Mouse (Mus musculus) myocyte (in vitro differentiated cells): Measurements from ENCODE around the gene Itga11. TPM values are rescaled to one million over a fixed set of nuclear protein-coding genes. Genes with fewer than 3 reads are reported as not detected.

Source experiments
- H3K27me3 ChIP-seq: one replicate; pipeline ENCODE4 v1.6.1; 2011; ENCODE audit not compliant: control insufficient read depth, insufficient read depth, insufficient read length
- H3K36me3 ChIP-seq: one replicate; pipeline ENCODE4 v1.6.1; 2011; ENCODE audit not compliant: control insufficient read depth, insufficient read depth
- H3K4me2 ChIP-seq: one replicate; pipeline ENCODE4 v1.6.1; 2011; ENCODE audit warnings: low read depth, control low read depth
- H3K4me3 ChIP-seq: one replicate; pipeline ENCODE4 v1.5.1; 2011; ENCODE audit warnings: mild to moderate bottlenecking, control low read depth, moderate library complexity
- H3K79me2 ChIP-seq: one replicate; pipeline ENCODE4 v1.6.1; 2011; ENCODE audit not compliant: control insufficient read depth, insufficient read depth
- H3ac ChIP-seq: one replicate; pipeline ENCODE4 v1.6.1; 2011; ENCODE audit not compliant: control insufficient read depth, insufficient read length
- CEBPB ChIP-seq: IDR thresholded peaks from 2 replicates; pipeline ENCODE4 v1.6.1; 2011; ENCODE audit warnings: mild to moderate bottlenecking, moderate library complexity; ENCODE audit not compliant: poor library complexity, insufficient read depth, severe bottlenecking
- E2F4 ChIP-seq: IDR thresholded peaks from one replicate; pipeline ENCODE4 v1.6.1; 2011; ENCODE audit warnings: mild to moderate bottlenecking, control low read depth, moderate library complexity; ENCODE audit not compliant: insufficient read depth
- MAX ChIP-seq: IDR thresholded peaks from one replicate; pipeline ENCODE4 v1.6.1; 2011; ENCODE audit warnings: low read depth, mild to moderate bottlenecking, control low read depth
- MYOD1 ChIP-seq, 3 experiments: IDR thresholded peaks; one replicate each; pipeline ENCODE4 v1.6.1; 2011; ENCODE audit warnings: control low read depth in 2 of 3, low read depth in 2 of 3, mild to moderate bottlenecking in 2 of 3, moderate library complexity in 1 of 3; ENCODE audit not compliant: insufficient read length in 2 of 3, control insufficient read depth in 1 of 3
- MYOG ChIP-seq, 3 experiments: IDR thresholded peaks; one replicate each; pipeline ENCODE4 v1.6.1; 2011; ENCODE audit warnings: control low read depth in 2 of 3, low read depth in 2 of 3, mild to moderate bottlenecking in 2 of 3; ENCODE audit not compliant: insufficient read length in 2 of 3, control insufficient read depth in 1 of 3, insufficient read depth in 1 of 3
- POLR2A ChIP-seq: IDR thresholded peaks from one replicate; pipeline ENCODE4 v1.6.1; 2011; ENCODE audit warnings: low read depth, mild to moderate bottlenecking, control low read depth, moderate library complexity; ENCODE audit not compliant: insufficient read length
- POLR2AphosphoS2 ChIP-seq: IDR thresholded peaks from one replicate; pipeline ENCODE4 v1.6.1; 2011; ENCODE audit warnings: low read depth, control low read depth; ENCODE audit not compliant: insufficient read length
- REST ChIP-seq: IDR thresholded peaks from one replicate; pipeline ENCODE4 v1.6.1; 2011; ENCODE audit warnings: mild to moderate bottlenecking, control low read depth, moderate library complexity; ENCODE audit not compliant: insufficient read depth, insufficient read length
- SRF ChIP-seq: IDR thresholded peaks from one replicate; pipeline ENCODE4 v1.6.1; 2011; ENCODE audit warnings: low read depth; ENCODE audit not compliant: control insufficient read depth, insufficient read length
- TCF12 ChIP-seq: IDR thresholded peaks from one replicate; pipeline ENCODE4 v1.6.1; 2011; ENCODE audit warnings: mild to moderate bottlenecking, control low read depth; ENCODE audit not compliant: poor library complexity, insufficient read depth, severe bottlenecking
- TCF3 ChIP-seq: IDR thresholded peaks from one replicate; pipeline ENCODE4 v1.6.1; 2011; ENCODE audit warnings: low read depth, control low read depth; ENCODE audit not compliant: insufficient read length
- USF1 ChIP-seq: IDR thresholded peaks from one replicate; pipeline ENCODE4 v1.6.1; 2011; ENCODE audit warnings: low read depth, mild to moderate bottlenecking, control low read depth, moderate library complexity
- polyA plus RNA-seq: library from polyadenylated mRNA; unstranded; fragments of >200 nt; fragmentation: generic; extraction: Trizol; gene quantifications from one replicate; pipeline ENCODE4 v1.2.1, GENCODE M21; 2012; ENCODE audit warnings: missing spikeins

The Itga11 gene
- polyA plus RNA-seq, 1 experiment, result 0.54 TPM

DNA sequence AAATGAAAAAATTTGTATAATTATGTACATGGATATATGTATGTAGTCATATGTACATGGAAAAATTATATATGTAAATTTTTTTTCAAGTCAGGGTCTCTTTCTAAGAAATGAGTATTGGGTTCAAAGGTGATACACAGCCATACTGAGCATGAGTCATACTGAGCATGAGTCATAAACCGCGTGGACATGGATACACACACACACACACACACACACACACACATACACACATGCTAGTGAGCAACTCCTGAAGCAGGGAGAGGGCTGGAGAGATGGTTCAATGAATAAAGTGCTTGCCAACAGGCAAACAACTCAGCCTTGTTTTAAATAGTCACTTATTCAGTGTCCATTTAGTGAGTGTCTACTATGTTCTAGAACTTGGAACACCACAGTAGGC is 37.4 kb upstream of the Itga11 start:
- Histone ChIP-seq H3K4me2 (no peak overlapping the region), H3K79me2 (no peaks in the 10 kb centered on the region), H3K36me3 (no peaks in the 10 kb centered on the region), H3K4me3 (no peak overlapping the region), H3K27me3 (no peaks in the 10 kb centered on the region), H3ac (no peak overlapping the region)
- no peak for TF ChIP-seq POLR2A
- TF ChIP-seq MAX, result no peak
- TF ChIP-seq CEBPB, result no peak
- no peak for TF ChIP-seq MYOG (IDR thresholded peaks at IDR 0.05; ENCODE audit: control insufficient read depth in 1 of 3, insufficient read depth in 1 of 3, insufficient read length in 2 of 3, low read depth in 2 of 3)
- no peak for TF ChIP-seq MYOD1 (IDR thresholded peaks at IDR 0.05; ENCODE audit: control insufficient read depth in 1 of 3, insufficient read length in 2 of 3, low read depth in 2 of 3)

DNA sequence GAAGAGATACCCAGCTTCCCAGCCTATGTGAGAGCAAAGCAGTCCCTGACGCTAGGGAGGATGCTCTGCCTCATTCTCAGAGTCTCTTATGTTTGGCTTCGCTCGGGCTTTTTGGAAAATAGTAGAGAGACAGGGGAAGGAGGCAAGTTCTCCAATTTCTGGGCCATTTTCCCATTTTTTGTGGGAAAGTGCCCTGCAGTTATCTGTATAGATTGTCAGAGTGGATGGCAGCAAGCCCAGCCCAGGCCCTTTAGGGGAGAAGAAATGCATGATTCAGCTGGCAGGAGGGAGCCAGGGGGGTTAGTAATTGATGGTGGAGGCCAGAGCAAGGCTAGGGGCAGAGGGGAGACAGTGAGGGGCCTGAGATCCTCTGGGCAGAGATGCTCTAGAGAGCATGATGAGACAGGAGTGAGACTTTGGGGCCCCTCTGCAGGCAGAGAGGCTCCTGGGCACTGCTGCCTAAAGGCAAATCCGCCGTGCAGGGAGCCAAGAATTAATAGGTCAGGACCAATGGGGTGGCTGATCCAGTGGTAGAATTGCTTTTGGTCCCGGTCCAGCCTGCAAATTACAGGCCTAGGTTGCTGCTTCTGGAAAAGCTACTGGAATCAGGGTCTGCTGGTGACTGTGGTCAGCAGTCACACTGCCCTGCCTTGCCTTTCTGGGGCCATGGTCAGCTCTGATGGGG is 31.8 kb upstream of the Itga11 start:
- Histone ChIP-seq H3K4me3 (no peak overlapping the region), H3K36me3 (no peaks in the 10 kb centered on the region), H3K4me2 (no peak overlapping the region), H3K27me3 (no peaks in the 10 kb centered on the region), H3K79me2 (no peaks in the 10 kb centered on the region), H3ac (no peak overlapping the region)
- TF ChIP-seq POLR2AphosphoS2 (no peak), USF1 (no peak), MYOG (IDR thresholded peaks at IDR 0.05; ENCODE audit: control insufficient read depth in 1 of 3, insufficient read depth in 1 of 3, insufficient read length in 2 of 3, low read depth in 2 of 3) (no peak), E2F4 (no peak), TCF3 (no peak), REST (no peak), SRF (no peak), POLR2A (no peak)

GRCm38 (mm10) chr9:62646721-62647183 is 30.9 kb upstream of the Itga11 start:
- no peaks in the 10 kb centered on the region for H3K36me3 ChIP-seq
- no peaks in the 10 kb centered on the region for H3K79me2 ChIP-seq
- no peaks in the 10 kb centered on the region for H3K27me3 ChIP-seq
- no peak overlapping the region for H3ac ChIP-seq
- H3K4me2 ChIP-seq, result no peak overlapping the region
- TF ChIP-seq POLR2A (no peak), POLR2AphosphoS2 (no peak), E2F4 (no peak), USF1 (no peak), MYOG (IDR thresholded peaks at IDR 0.05; ENCODE audit: control insufficient read depth in 1 of 3, insufficient read depth in 1 of 3, insufficient read length in 2 of 3, low read depth in 2 of 3) (no peak), TCF12 (no peak), TCF3 (no peak), MYOD1 (IDR thresholded peaks at IDR 0.05; ENCODE audit: control insufficient read depth in 1 of 3, insufficient read length in 2 of 3, low read depth in 2 of 3) (no peak), SRF (no peak), REST (no peak), CEBPB (no peak), MAX (no peak)
- no peak overlapping the region for H3K4me3 ChIP-seq

- no peak for TF ChIP-seq E2F4
- TF ChIP-seq POLR2AphosphoS2, result no peak
- no peak for TF ChIP-seq USF1
- TF ChIP-seq POLR2A, result no peak
- TF ChIP-seq TCF12, result no peak
- H3K36me3 ChIP-seq, result no peaks in the 10 kb centered on the region
- H3ac ChIP-seq, result no peak overlapping the region
- H3K4me3 ChIP-seq, result no peak overlapping the region
- H3K4me2 ChIP-seq, result no peak overlapping the region
- H3K79me2 ChIP-seq, result no peaks in the 10 kb centered on the region
- no peaks in the 10 kb centered on the region for H3K27me3 ChIP-seq
These were observed 28.2 kb upstream of the Itga11 start for GRCm38 (mm10) chr9:62649444-62649843.

DNA sequence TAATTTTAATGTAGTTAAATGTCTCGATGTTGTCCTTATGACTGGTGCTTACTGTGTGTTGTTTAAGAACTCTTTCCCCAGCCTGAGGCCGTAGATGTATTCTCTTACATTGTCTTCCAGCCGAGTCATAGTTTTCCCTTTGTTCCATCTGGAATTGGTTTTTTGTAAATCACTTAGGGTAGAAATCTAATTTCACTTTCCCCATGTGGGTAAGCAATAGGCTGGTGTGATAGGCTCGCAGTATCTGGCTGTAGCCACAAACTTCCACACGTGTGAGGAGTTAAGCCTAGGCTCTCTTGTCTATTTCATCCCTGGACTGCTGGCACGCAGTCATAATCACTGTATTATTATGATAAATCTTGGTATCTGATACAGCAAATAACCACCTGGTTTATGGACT is 26.9 kb upstream of the Itga11 start:
- H3ac ChIP-seq, result no peak overlapping the region
- TF ChIP-seq TCF3, result no peak
- TF ChIP-seq POLR2AphosphoS2, result no peak
- no peak for TF ChIP-seq POLR2A
- no peak for TF ChIP-seq SRF
- no peak for TF ChIP-seq E2F4
- no peak for TF ChIP-seq TCF12

More for the DNA sequence above, 26.9 kb upstream of the Itga11 start:
- H3K27me3 ChIP-seq, result no peaks in the 10 kb centered on the region
- H3K36me3 ChIP-seq, result no peaks in the 10 kb centered on the region
- no peak overlapping the region for H3K4me2 ChIP-seq
- no peaks in the 10 kb centered on the region for H3K79me2 ChIP-seq
- H3K4me3 ChIP-seq, result no peak overlapping the region
